Mouse (Mus musculus): ENCODE results near the gene Celf3.

Gene Celf3

GRCm38 (mm10) chr3:94477981-94478422 is at the start of gene Celf3:
Gene Celf3, plus strand, starts transcription at chr3:94478295.
- Histone ChIP-seq H3K27me3 (ENCODE audit: control insufficient read depth, insufficient read depth, low read length, poor library complexity, severe bottlenecking) (peaks cover 1% of the 10 kb centered on the region; the same call in 1 of the 2 replicates), H3K36me3 (ENCODE audit: control insufficient read depth, insufficient read depth, low read length, poor library complexity, severe bottlenecking) (no peaks in the 10 kb centered on the region)
- no peak for DNase-seq (ENCODE audit: low read depth, low spot score)

- Histone ChIP-seq H3K27me3 (ENCODE audit: control insufficient read depth, insufficient read depth, low read length, poor library complexity, severe bottlenecking) (no peaks in the 10 kb centered on the region), H3K36me3 (ENCODE audit: control insufficient read depth, insufficient read depth, low read length, poor library complexity, severe bottlenecking) (no peaks in the 10 kb centered on the region)
- DNase-seq (ENCODE audit: low read depth, low spot score), result no peak
Measured at GRCm38 (mm10) chr3:94430980-94431379, 47.1 kb upstream of the Celf3 start.

DNA sequence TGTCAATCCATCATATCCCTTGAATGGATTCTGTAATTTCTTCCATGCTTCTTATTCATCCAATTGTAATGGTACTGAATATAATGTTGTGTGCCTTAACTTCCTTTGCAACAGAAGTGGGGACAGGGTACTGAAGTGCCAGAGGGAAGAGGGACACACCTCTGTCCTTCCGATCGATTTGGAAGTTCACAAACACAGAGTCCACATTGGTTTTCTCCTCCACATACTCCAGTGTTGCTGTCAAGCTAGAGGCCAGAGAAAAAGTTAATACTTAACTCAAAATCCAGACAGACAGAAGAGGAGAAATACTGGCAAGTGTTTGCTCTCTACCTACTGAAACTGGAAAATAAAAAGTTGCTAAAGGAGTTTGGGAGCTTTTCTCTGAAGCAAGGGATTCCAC is 43.8 kb upstream of the Celf3 start:
- Histone ChIP-seq H3K27me3 (ENCODE audit: control insufficient read depth, insufficient read depth, low read length, poor library complexity, severe bottlenecking) (no peaks in the 10 kb centered on the region), H3K36me3 (ENCODE audit: control insufficient read depth, insufficient read depth, low read length, poor library complexity, severe bottlenecking) (no peaks in the 10 kb centered on the region)
- no peak for DNase-seq (ENCODE audit: low read depth, low spot score)

DNA sequence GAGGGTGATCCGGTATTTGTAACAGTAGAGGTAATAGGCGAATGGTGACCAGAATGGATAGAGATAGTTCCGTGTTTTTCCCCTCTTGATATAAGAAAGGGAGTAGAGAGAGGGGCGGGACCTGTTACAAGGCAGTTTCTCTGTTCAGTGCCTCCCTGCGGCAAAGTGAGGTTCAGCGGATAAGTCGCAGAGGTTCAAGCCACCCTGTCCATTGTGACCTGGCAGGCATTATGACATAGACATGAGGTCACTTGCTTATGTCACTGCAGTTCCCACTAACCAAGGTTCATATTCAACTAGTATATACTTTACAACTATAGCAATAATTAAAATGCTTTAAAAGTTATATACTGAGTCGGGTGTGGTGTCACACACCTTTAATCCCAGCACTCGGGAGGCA is 41.7 kb upstream of the Celf3 start:
- no peak for DNase-seq (ENCODE audit: low read depth, low spot score)
- Histone ChIP-seq H3K27me3 (ENCODE audit: control insufficient read depth, insufficient read depth, low read length, poor library complexity, severe bottlenecking) (no peaks in the 10 kb centered on the region), H3K36me3 (ENCODE audit: control insufficient read depth, insufficient read depth, low read length, poor library complexity, severe bottlenecking) (no peaks in the 10 kb centered on the region)

- DNase-seq (ENCODE audit: low read depth, low spot score), result peak; percentile 38
- Histone ChIP-seq H3K27me3 (ENCODE audit: control insufficient read depth, insufficient read depth, low read length, poor library complexity, severe bottlenecking) (no peaks in the 10 kb centered on the region), H3K36me3 (ENCODE audit: control insufficient read depth, insufficient read depth, low read length, poor library complexity, severe bottlenecking) (peaks cover 4% of the 10 kb centered on the region; the same call in 1 of the 2 replicates)
Measured at GRCm38 (mm10) chr3:94441182-94441581, 36.9 kb upstream of the Celf3 start.

GRCm38 (mm10) chr3:94442951-94443596 is 35.0 kb upstream of the Celf3 start, which contains the start of gene Mrpl9:
Gene Mrpl9, plus strand, starts transcription at chr3:94443318.
- peaks cover 4% of the 10 kb centered on the region for H3K36me3 ChIP-seq (ENCODE audit: control insufficient read depth, insufficient read depth, low read length, poor library complexity, severe bottlenecking)
- H3K27me3 ChIP-seq (ENCODE audit: control insufficient read depth, insufficient read depth, low read length, poor library complexity, severe bottlenecking), result no peaks in the 10 kb centered on the region
- peak; percentile 95 for DNase-seq (ENCODE audit: low read depth, low spot score)

DNA sequence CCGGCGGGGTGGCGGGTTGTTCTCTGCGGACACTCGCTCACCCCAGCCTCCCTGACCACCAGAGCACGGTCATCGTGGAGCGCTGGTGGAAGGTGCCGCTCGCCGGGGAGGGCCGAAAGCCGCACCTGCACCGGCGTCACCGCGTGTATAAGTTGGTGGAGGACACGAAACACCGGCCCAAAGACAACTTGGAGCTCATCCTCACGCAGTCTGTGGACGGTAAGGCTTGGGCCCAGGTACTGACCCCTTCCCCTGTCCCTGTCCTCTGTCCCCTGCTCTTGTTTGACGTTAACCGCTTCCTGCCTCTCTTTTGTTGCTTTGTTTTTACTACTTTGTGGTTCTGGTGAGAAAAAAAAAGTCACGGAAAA is 34.5 kb upstream of the Celf3 start, which contains the start of gene Oaz3:
TSS of gene Oaz3 (minus strand) at position 319 of the 368 bp plus-strand sequence.
- Histone ChIP-seq H3K36me3 (ENCODE audit: control insufficient read depth, insufficient read depth, low read length, poor library complexity, severe bottlenecking) (peaks cover 4% of the 10 kb centered on the region), H3K27me3 (ENCODE audit: control insufficient read depth, insufficient read depth, low read length, poor library complexity, severe bottlenecking) (no peaks in the 10 kb centered on the region)
- DNase-seq (ENCODE audit: low read depth, low spot score), result no peak

GRCm38 (mm10) chr3:94449377-94449776 is 28.7 kb upstream of the Celf3 start:
- H3K27me3 ChIP-seq (ENCODE audit: control insufficient read depth, insufficient read depth, low read length, poor library complexity, severe bottlenecking), result no peaks in the 10 kb centered on the region
- DNase-seq (ENCODE audit: low read depth, low spot score), result no peak
- peaks cover 5% of the 10 kb centered on the region for H3K36me3 ChIP-seq (ENCODE audit: control insufficient read depth, insufficient read depth, low read length, poor library complexity, severe bottlenecking)

DNA sequence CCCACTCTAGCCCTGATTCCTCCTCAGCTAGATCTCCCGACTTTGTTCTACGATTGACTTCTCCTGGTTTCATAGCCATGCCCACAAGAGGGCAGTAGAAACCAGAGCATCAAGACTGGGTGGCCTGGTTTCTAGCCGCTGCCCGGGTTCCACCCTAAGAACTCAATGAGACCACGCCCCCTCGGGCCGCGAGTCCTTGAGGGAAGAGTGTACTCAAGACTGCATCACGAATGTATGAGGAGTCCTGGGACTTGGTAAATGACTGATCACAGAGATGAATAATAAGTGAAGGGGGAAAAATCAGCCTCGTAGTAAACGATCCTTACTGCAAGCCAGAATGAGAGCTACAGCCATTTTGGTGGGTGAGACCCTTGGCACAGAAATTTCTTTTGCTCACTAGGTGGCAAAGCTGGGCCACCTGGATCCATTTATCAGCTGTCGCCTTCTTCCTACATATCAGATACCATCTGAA is 21.5 kb upstream of the Celf3 start:
- H3K36me3 ChIP-seq (ENCODE audit: control insufficient read depth, insufficient read depth, low read length, poor library complexity, severe bottlenecking), result no peaks in the 10 kb centered on the region
- H3K27me3 ChIP-seq (ENCODE audit: control insufficient read depth, insufficient read depth, low read length, poor library complexity, severe bottlenecking), result no peaks in the 10 kb centered on the region
- peak; percentile 87 for DNase-seq (ENCODE audit: low read depth, low spot score)

GRCm38 (mm10) chr3:94457055-94457454 is 21.0 kb upstream of the Celf3 start:
- no peak for DNase-seq (ENCODE audit: low read depth, low spot score)
- Histone ChIP-seq H3K27me3 (ENCODE audit: control insufficient read depth, insufficient read depth, low read length, poor library complexity, severe bottlenecking) (no peaks in the 10 kb centered on the region), H3K36me3 (ENCODE audit: control insufficient read depth, insufficient read depth, low read length, poor library complexity, severe bottlenecking) (no peaks in the 10 kb centered on the region)

DNA sequence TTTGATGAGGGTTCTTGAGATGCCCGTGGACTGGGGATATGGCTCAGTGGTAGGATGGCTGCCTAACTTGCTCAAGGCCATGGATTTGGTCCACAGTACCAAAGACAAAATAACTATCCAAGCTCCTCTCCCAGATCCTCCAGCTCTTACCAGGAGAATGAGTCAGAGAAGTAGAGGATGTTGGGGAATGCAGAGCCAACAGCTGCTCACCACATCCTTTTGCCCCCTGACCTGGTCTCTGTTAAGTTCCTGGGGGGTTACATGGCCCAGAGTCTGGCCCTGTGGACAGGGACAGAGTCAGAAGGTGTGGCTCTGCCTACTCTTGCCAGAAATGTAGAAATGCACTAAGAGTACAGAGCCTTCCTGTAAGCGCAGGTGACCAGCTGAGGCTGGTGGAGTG is 18.3 kb upstream of the Celf3 start:
- Histone ChIP-seq H3K27me3 (ENCODE audit: control insufficient read depth, insufficient read depth, low read length, poor library complexity, severe bottlenecking) (no peaks in the 10 kb centered on the region), H3K36me3 (ENCODE audit: control insufficient read depth, insufficient read depth, low read length, poor library complexity, severe bottlenecking) (no peaks in the 10 kb centered on the region)
- DNase-seq (ENCODE audit: low read depth, low spot score), result no peak

GRCm38 (mm10) chr3:94463926-94464578 is 14.0 kb upstream of the Celf3 start:
- no peak for DNase-seq (ENCODE audit: low read depth, low spot score)
- no peaks in the 10 kb centered on the region for H3K27me3 ChIP-seq (ENCODE audit: control insufficient read depth, insufficient read depth, low read length, poor library complexity, severe bottlenecking)
- H3K36me3 ChIP-seq (ENCODE audit: control insufficient read depth, insufficient read depth, low read length, poor library complexity, severe bottlenecking), result no peaks in the 10 kb centered on the region

- Histone ChIP-seq H3K36me3 (ENCODE audit: control insufficient read depth, insufficient read depth, low read length, poor library complexity, severe bottlenecking) (no peaks in the 10 kb centered on the region), H3K27me3 (ENCODE audit: control insufficient read depth, insufficient read depth, low read length, poor library complexity, severe bottlenecking) (no peaks in the 10 kb centered on the region)
- DNase-seq (ENCODE audit: low read depth, low spot score), result no peak
Measured at GRCm38 (mm10) chr3:94465632-94466430, 12.3 kb upstream of the Celf3 start.

DNA sequence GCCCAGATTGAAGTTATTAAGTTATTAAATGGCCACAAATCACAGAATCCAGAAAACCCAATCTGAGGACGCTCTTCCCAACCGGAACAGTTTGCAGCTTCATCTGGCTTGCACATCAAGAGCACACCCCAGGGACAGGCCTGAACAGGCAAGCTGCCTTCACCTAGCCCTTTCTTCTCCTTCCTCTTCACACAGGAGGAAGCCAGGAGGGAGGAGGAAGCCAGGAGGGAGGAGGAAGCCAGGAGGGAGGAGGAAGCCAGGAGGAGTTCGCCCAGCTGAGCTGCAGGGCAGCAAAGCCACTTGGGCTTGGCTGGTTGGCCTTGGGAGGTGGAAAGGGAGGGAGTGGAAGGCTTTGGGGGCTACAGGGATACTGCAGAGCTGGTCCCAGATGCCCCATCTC is 9.2 kb upstream of the Celf3 start:
- H3K36me3 ChIP-seq (ENCODE audit: control insufficient read depth, insufficient read depth, low read length, poor library complexity, severe bottlenecking), result no peaks in the 10 kb centered on the region
- H3K27me3 ChIP-seq (ENCODE audit: control insufficient read depth, insufficient read depth, low read length, poor library complexity, severe bottlenecking), result no peaks in the 10 kb centered on the region
- no peak for DNase-seq (ENCODE audit: low read depth, low spot score)
